In the genomic region with DNA sequence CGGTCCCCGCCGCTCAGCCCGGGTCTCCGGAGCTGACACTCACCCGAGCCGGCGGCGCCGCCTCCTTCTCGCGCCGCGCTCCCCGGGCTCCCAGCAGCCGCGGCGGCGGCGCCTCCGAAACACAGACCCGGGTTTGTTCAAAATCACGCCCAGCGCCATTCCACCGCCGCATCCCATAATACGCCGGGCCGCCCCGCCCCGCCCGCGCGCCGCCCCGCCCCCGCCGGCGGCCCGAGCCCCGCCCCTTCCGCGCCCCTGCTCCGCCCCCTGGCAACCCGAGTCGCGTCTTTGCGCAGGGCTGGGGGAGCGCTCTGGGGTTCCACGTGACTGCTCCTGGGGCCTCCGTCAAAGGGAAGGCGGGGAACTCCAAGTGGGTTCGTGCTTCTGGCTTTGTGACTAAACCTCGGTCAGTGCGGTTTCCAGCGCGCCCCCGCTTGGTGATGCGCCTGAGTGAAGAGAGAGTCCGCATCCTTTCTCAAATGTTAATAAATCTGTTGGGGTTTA, we compare ENCODE assay signal across 8 mouse cellular contexts. TPM values are rescaled to one million over a fixed set of nuclear protein-coding genes. Genes with fewer than 3 reads are reported as not detected.
A peak's percentile ranks its signal among the peaks of the same experiment; 100 is the strongest.
DNase-seq lines count a peak whose midpoint lies in the region; ATAC-seq and TF ChIP-seq lines count a peak whose summit lies in the region.

TSS of gene Lin54 (minus strand) at position 182 of the 504 bp plus-strand sequence.

- H3K9ac ChIP-seq in ES-E14 (ENCODE audit: insufficient read depth, low read depth, low read length, poor library complexity, severe bottlenecking): peak within 1 kb of the TSS; percentile 82
- peak within 1 kb of the TSS; percentile 68 for H3K9ac ChIP-seq in forebrain, embryonic 14.5 days (ENCODE audit: low read length)
- peak within 1 kb of the TSS; percentile 54 for H3K9ac ChIP-seq in neural tube, embryonic 14.5 days (replicated peaks; ENCODE audit: low read depth, low read length)

- no peak within 1 kb of the TSS for H3K27ac ChIP-seq in ES-E14 (ENCODE audit: insufficient read depth, low read depth, low read length, poor library complexity, severe bottlenecking)
- peak within 1 kb of the TSS; percentile 58; the same call in 1 of the 2 replicates for H3K27ac ChIP-seq in forebrain, embryonic 14.5 days (ENCODE audit: low read depth, low read length)
- H3K27ac ChIP-seq in neural tube, embryonic 14.5 days (ENCODE audit: low read depth, low read length): peak within 1 kb of the TSS; percentile 66; the same call in 1 of the 2 replicates
- peak within 1 kb of the TSS; percentile 68 for H3K27ac ChIP-seq in testis, adult 2 months (ENCODE audit: control insufficient read depth, insufficient read depth, low read depth, low read length)

- peak; percentile 95 for ATAC-seq in forebrain, embryonic 14.5 days
- peak; percentile 95 for ATAC-seq in neural tube, embryonic 14.5 days (ENCODE audit: low read depth)

- TF ChIP-seq POLR2A in testis, adult 2 months (IDR thresholded peaks at IDR 0.05; ENCODE audit: control insufficient read depth, low read depth, low read length): peak; percentile 31; the same call in 1 of the 2 replicates

- H3K4me3 ChIP-seq in ES-E14 (ENCODE audit: insufficient read depth in 1 of 2, low read depth in 1 of 2, low read length in 2 of 2, poor library complexity in 1 of 2, severe bottlenecking in 1 of 2): peak within 1 kb of the TSS; percentile 82 to 95
- peak within 1 kb of the TSS; percentile 69 for H3K4me3 ChIP-seq in forebrain, embryonic 14.5 days (ENCODE audit: low read depth, low read length)
- peak within 1 kb of the TSS; percentile 57 for H3K4me3 ChIP-seq in neural tube, embryonic 14.5 days (ENCODE audit: low read depth, low read length)
- H3K4me3 ChIP-seq in testis, adult 2 months (ENCODE audit: control insufficient read depth, low read depth, low read length): peak within 1 kb of the TSS; percentile 89

- peaks cover 0 to 4% of the 10 kb centered on the region in 2 experiments; a peak in 1 of 4 replicates for H3K4me1 ChIP-seq in ES-E14 (ENCODE audit: control insufficient read depth in 2 of 2, insufficient read depth in 2 of 2, low read length in 2 of 2, poor library complexity in 1 of 2)
- peaks cover 15% of the 10 kb centered on the region for H3K4me1 ChIP-seq in forebrain, embryonic 14.5 days (ENCODE audit: control insufficient read depth, insufficient read depth, low read length)
- peaks cover 13% of the 10 kb centered on the region for H3K4me1 ChIP-seq in neural tube, embryonic 14.5 days (ENCODE audit: control insufficient read depth, insufficient read depth, low read length)
- H3K4me1 ChIP-seq in testis, adult 2 months (ENCODE audit: control insufficient read depth, insufficient read depth, low read length): peaks cover 8% of the 10 kb centered on the region

- under 1% methylated on average over 39 of the region's 60 CpGs for WGBS in forebrain, embryonic 14.5 days
- WGBS in neural tube, embryonic 14.5 days: 0% methylated on average over 40 of the region's 60 CpGs

- no peaks in the 10 kb centered on the region for H3K36me3 ChIP-seq in ES-E14 (ENCODE audit: control insufficient read depth, insufficient read depth, low read length, poor library complexity, severe bottlenecking)
- no peaks in the 10 kb centered on the region for H3K36me3 ChIP-seq in forebrain, embryonic 14.5 days (ENCODE audit: control insufficient read depth, insufficient read depth, low read length)
- no peaks in the 10 kb centered on the region for H3K36me3 ChIP-seq in neural tube, embryonic 14.5 days (ENCODE audit: control insufficient read depth, insufficient read depth, low read length)
- no peaks in the 10 kb centered on the region for H3K36me3 ChIP-seq in testis, adult 2 months (ENCODE audit: control insufficient read depth, insufficient read depth, low read length)

- in situ Hi-C loops in ES-E14 (cut with MboI; ENCODE audit: low sequenced_read_pairs in 2 of 2, unreplicated experiment in 2 of 2): no loop called here

- TF ChIP-seq CTCF in testis, adult 2 months (IDR thresholded peaks at IDR 0.05; ENCODE audit: control insufficient read depth, insufficient read depth, insufficient replicate concordance, low read depth, low read length): no peak

- intact Hi-C loops in heart, postnatal 14 days (cut with DNase I): loop anchor here (2.0 kb wide), 1 partner anchor 16 kb away; no protein-coding TSS in a partner anchor

- H3K4me2 ChIP-seq in forebrain, embryonic 14.5 days (ENCODE audit: low read length): peak within 1 kb of the TSS; percentile 84
- peak within 1 kb of the TSS; percentile 93 for H3K4me2 ChIP-seq in neural tube, embryonic 14.5 days (ENCODE audit: low read depth, low read length)

- H3K27me3 ChIP-seq in forebrain, embryonic 14.5 days (replicated peaks; ENCODE audit: control insufficient read depth, insufficient read depth, low read length): no peaks in the 10 kb centered on the region
- no peaks in the 10 kb centered on the region for H3K27me3 ChIP-seq in neural tube, embryonic 14.5 days (ENCODE audit: control insufficient read depth, insufficient read depth, low read length)
- H3K27me3 ChIP-seq in testis, adult 2 months (ENCODE audit: control insufficient read depth, insufficient read depth, low read length): no peaks in the 10 kb centered on the region

- peak; percentile 80 for DNase-seq in ES-E14 (ENCODE audit: low read depth, low spot score)
- DNase-seq in cerebellum, adult 11 months: peak; percentile 87
- peak; percentile 96 for DNase-seq in forebrain, embryonic 14.5 days (ENCODE audit: low spot score)
- peak; percentile 87 for DNase-seq in heart, postnatal 14 days
- DNase-seq in layer of hippocampus, adult 18-20 months (ENCODE audit: low spot score in 2 of 2): peak; percentile 79 to 93
- DNase-seq in lung, adult 18-20 months: peak; percentile 91 to 93

- H3K9me3 ChIP-seq in ES-E14 (ENCODE audit: control insufficient read depth, insufficient read depth, low read depth, low read length): no peaks in the 10 kb centered on the region; the same call in 1 of the 2 replicates
- H3K9me3 ChIP-seq in forebrain, embryonic 14.5 days (replicated peaks; ENCODE audit: control insufficient read depth, low read length): no peaks in the 10 kb centered on the region
- H3K9me3 ChIP-seq in neural tube, embryonic 14.5 days (ENCODE audit: control insufficient read depth, low read length): no peaks in the 10 kb centered on the region

TF ChIP-seq in ES-E14, 5 proteins besides CTCF, POLR2A, EP300 and RAD21:
- TF ChIP-seq ZC3H11A (IDR thresholded peaks at IDR 0.05; ENCODE audit: borderline replicate concordance, low read depth, low read length) (no peak), CHD2 (IDR thresholded peaks at IDR 0.05; ENCODE audit: low read depth, low read length) (no peak), HCFC1 (IDR thresholded peaks at IDR 0.05; ENCODE audit: borderline replicate concordance, insufficient read depth, low read length) (no peak), ZNF384 (IDR thresholded peaks at IDR 0.05; ENCODE audit: low read depth, low read length) (no peak), MAFK (IDR thresholded peaks at IDR 0.05; ENCODE audit: insufficient read depth, low read depth, low read length) (no peak)

RNA-seq across cellular contexts. Expression of gene Lin54, which starts in this region (rescaled TPM):
- total RNA-seq in ES-E14 (2012; rRNA removed): 27.8 and 41.8 TPM in 2 replicates
- polyA plus RNA-seq in forebrain, embryonic 14.5 days (2014; fragmentation: Nextera tagmentation; extraction: Ambion mirVana): 9.8 and 10.5 TPM in 2 replicates
- 10 to 100 TPM in 1 of 2 experiments, 1 to 10 TPM in 1; 8.4 to 12.8 TPM for total RNA-seq in heart, postnatal 14 days (2021)
- total RNA-seq in layer of hippocampus, adult 18-20 months (2021): 10 to 100 TPM; 18.0 to 19.5 TPM
- polyA plus RNA-seq in neural tube, embryonic 14.5 days (2014; fragmentation: Nextera tagmentation; extraction: Ambion mirVana): 7.9 and 9.8 TPM in 2 replicates
- 13.8 and 14.8 TPM in 2 replicates for polyA plus RNA-seq in testis, adult 2 months (2012; rRNA removed)
